Mouse (Mus musculus): ENCODE data around the gene Poglut1. TPM values are rescaled to one million over a fixed set of nuclear protein-coding genes. Genes with fewer than 3 reads are reported as not detected.

Gene Poglut1
- polyA plus RNA-seq (2015; fragmentation: Nextera tagmentation; extraction: Ambion mirVana) = 53.2 and 54.3 TPM in 2 replicates

GRCm38 (mm10) chr16:38549479-38550396, at the start of gene Poglut1:
Poglut1 (minus strand) TSS chr16:38550258.
- Histone ChIP-seq H3K4me2 (peak within 1 kb of the TSS; percentile 73), H3K27ac (replicated peaks) (peak within 1 kb of the TSS; percentile 89), H3K4me3 (replicated peaks) (peak within 1 kb of the TSS; percentile 97), H3K9me3 (replicated peaks) (no peaks in the 10 kb centered on the region), H3K36me3 (peaks cover 9% of the 10 kb centered on the region), H3K9ac (replicated peaks) (peak within 1 kb of the TSS; percentile 96), H3K4me1 (peaks cover 19% of the 10 kb centered on the region), H3K27me3 (replicated peaks) (peaks cover 16% of the 10 kb centered on the region)
- ATAC-seq (ENCODE audit: low FRiP score) = peak; percentile 97
- 2% methylated on average over 51 of the region's 54 CpGs for WGBS

GRCm38 (mm10) chr16:38598986-38599680, 49.1 kb upstream of the Poglut1 start:
- 0 out of 2 replicates have a peak, but pooled peaks cover 4% of the 10 kb centered on the region for H3K36me3 ChIP-seq
- H3K9me3 ChIP-seq (replicated peaks) = no peaks in the 10 kb centered on the region
- no peaks in the 10 kb centered on the region for H3K4me1 ChIP-seq
- no peak overlapping the region for H3K4me2 ChIP-seq
- H3K27ac ChIP-seq (replicated peaks) = no peak overlapping the region
- H3K9ac ChIP-seq (replicated peaks) = no peak overlapping the region
- WGBS = 66% methylated on average over 11 of the region's 11 CpGs
- no peak for ATAC-seq (ENCODE audit: low FRiP score)
- no peaks in the 10 kb centered on the region for H3K27me3 ChIP-seq (replicated peaks)
- H3K4me3 ChIP-seq (replicated peaks) = no peak overlapping the region

GRCm38 (mm10) chr16:38596651-38597050, 46.6 kb upstream of the Poglut1 start:
- H3K27ac ChIP-seq (replicated peaks) = no peak overlapping the region
- H3K9ac ChIP-seq (replicated peaks) = no peak overlapping the region
- WGBS = 89% methylated on average over 2 of the region's 2 CpGs
- H3K36me3 ChIP-seq = peaks cover 15% of the 10 kb centered on the region
- H3K27me3 ChIP-seq (replicated peaks) = no peaks in the 10 kb centered on the region
- no peak overlapping the region for H3K4me3 ChIP-seq (replicated peaks)
- ATAC-seq (ENCODE audit: low FRiP score) = no peak
- no peak overlapping the region for H3K4me2 ChIP-seq
- H3K9me3 ChIP-seq (replicated peaks) = no peaks in the 10 kb centered on the region
- H3K4me1 ChIP-seq = no peaks in the 10 kb centered on the region

- ATAC-seq (ENCODE audit: low FRiP score) = no peak
- Histone ChIP-seq H3K9me3 (replicated peaks) (no peaks in the 10 kb centered on the region), H3K4me1 (no peaks in the 10 kb centered on the region), H3K9ac (replicated peaks) (no peak overlapping the region), H3K27me3 (replicated peaks) (no peaks in the 10 kb centered on the region), H3K27ac (replicated peaks) (no peak overlapping the region), H3K36me3 (peaks cover 20% of the 10 kb centered on the region), H3K4me3 (replicated peaks) (no peak overlapping the region), H3K4me2 (no peak overlapping the region)
- WGBS = 96% methylated on average over 2 of the region's 2 CpGs
Observed at GRCm38 (mm10) chr16:38596099-38596498, 46.0 kb upstream of the Poglut1 start.

- H3K27me3 ChIP-seq (replicated peaks) = no peaks in the 10 kb centered on the region
- ATAC-seq (ENCODE audit: low FRiP score) = no peak
- H3K9ac ChIP-seq (replicated peaks) = no peak overlapping the region
- no peak overlapping the region for H3K27ac ChIP-seq (replicated peaks)
- H3K4me3 ChIP-seq (replicated peaks) = no peak overlapping the region
- no peaks in the 10 kb centered on the region for H3K9me3 ChIP-seq (replicated peaks)
- 95% methylated on average over 1 of the region's 1 CpGs for WGBS
- no peaks in the 10 kb centered on the region for H3K4me1 ChIP-seq
- no peak overlapping the region for H3K4me2 ChIP-seq
- H3K36me3 ChIP-seq = peaks cover 26% of the 10 kb centered on the region
Observed at GRCm38 (mm10) chr16:38594435-38594834, 44.4 kb upstream of the Poglut1 start.

GRCm38 (mm10) chr16:38592946-38593345, 42.9 kb upstream of the Poglut1 start:
- no peaks in the 10 kb centered on the region for H3K27me3 ChIP-seq (replicated peaks)
- no peaks in the 10 kb centered on the region for H3K9me3 ChIP-seq (replicated peaks)
- no peak for ATAC-seq (ENCODE audit: low FRiP score)
- H3K4me1 ChIP-seq = no peaks in the 10 kb centered on the region
- 98% methylated on average over 4 of the region's 4 CpGs for WGBS
- no peak overlapping the region for H3K9ac ChIP-seq (replicated peaks)
- no peak overlapping the region for H3K4me3 ChIP-seq (replicated peaks)
- peaks cover 36% of the 10 kb centered on the region for H3K36me3 ChIP-seq
- no peak overlapping the region for H3K27ac ChIP-seq (replicated peaks)
- no peak overlapping the region for H3K4me2 ChIP-seq

GRCm38 (mm10) chr16:38592026-38592678, 42.1 kb upstream of the Poglut1 start:
- H3K4me3 ChIP-seq (replicated peaks) = no peak overlapping the region
- WGBS = 84% methylated on average over 12 of the region's 12 CpGs
- H3K27me3 ChIP-seq (replicated peaks) = no peaks in the 10 kb centered on the region
- no peak for ATAC-seq (ENCODE audit: low FRiP score)
- H3K36me3 ChIP-seq = peaks cover 43% of the 10 kb centered on the region
- no peaks in the 10 kb centered on the region for H3K4me1 ChIP-seq
- H3K9me3 ChIP-seq (replicated peaks) = no peaks in the 10 kb centered on the region
- H3K27ac ChIP-seq (replicated peaks) = no peak overlapping the region
- H3K4me2 ChIP-seq = no peak overlapping the region
- H3K9ac ChIP-seq (replicated peaks) = no peak overlapping the region

GRCm38 (mm10) chr16:38591506-38591905, 41.4 kb upstream of the Poglut1 start:
- ATAC-seq (ENCODE audit: low FRiP score) = no peak
- Histone ChIP-seq H3K27me3 (replicated peaks) (no peaks in the 10 kb centered on the region), H3K36me3 (peaks cover 49% of the 10 kb centered on the region), H3K4me1 (no peaks in the 10 kb centered on the region), H3K9me3 (replicated peaks) (no peaks in the 10 kb centered on the region), H3K4me3 (replicated peaks) (no peak overlapping the region), H3K4me2 (no peak overlapping the region), H3K27ac (replicated peaks) (no peak overlapping the region), H3K9ac (replicated peaks) (no peak overlapping the region)
- WGBS = 82% methylated on average over 3 of the region's 3 CpGs

- Histone ChIP-seq H3K27ac (replicated peaks) (no peak overlapping the region), H3K4me3 (replicated peaks) (no peak overlapping the region), H3K4me2 (no peak overlapping the region), H3K36me3 (peaks cover 76% of the 10 kb centered on the region), H3K9ac (replicated peaks) (no peak overlapping the region), H3K4me1 (no peaks in the 10 kb centered on the region), H3K27me3 (replicated peaks) (no peaks in the 10 kb centered on the region), H3K9me3 (replicated peaks) (no peaks in the 10 kb centered on the region)
- no peak for ATAC-seq (ENCODE audit: low FRiP score)
- WGBS = 60% methylated on average over 4 of the region's 4 CpGs
Observed at GRCm38 (mm10) chr16:38587572-38587971, 37.5 kb upstream of the Poglut1 start.

- no peaks in the 10 kb centered on the region for H3K4me1 ChIP-seq
- H3K27ac ChIP-seq (replicated peaks) = no peak overlapping the region
- no peak for ATAC-seq (ENCODE audit: low FRiP score)
- no peak overlapping the region for H3K4me2 ChIP-seq
- H3K36me3 ChIP-seq = peaks cover 75% of the 10 kb centered on the region
- no peaks in the 10 kb centered on the region for H3K27me3 ChIP-seq (replicated peaks)
- H3K4me3 ChIP-seq (replicated peaks) = no peak overlapping the region
- no peaks in the 10 kb centered on the region for H3K9me3 ChIP-seq (replicated peaks)
- H3K9ac ChIP-seq (replicated peaks) = no peak overlapping the region
- WGBS = 94% methylated on average over 5 of the region's 5 CpGs
Observed at GRCm38 (mm10) chr16:38587163-38587562, 37.1 kb upstream of the Poglut1 start.

GRCm38 (mm10) chr16:38585186-38585585, 35.1 kb upstream of the Poglut1 start:
- no peak for ATAC-seq (ENCODE audit: low FRiP score)
- 91% methylated on average over 5 of the region's 5 CpGs for WGBS
- no peak overlapping the region for H3K27ac ChIP-seq (replicated peaks)
- H3K4me1 ChIP-seq = no peaks in the 10 kb centered on the region
- no peaks in the 10 kb centered on the region for H3K27me3 ChIP-seq (replicated peaks)
- H3K36me3 ChIP-seq = peaks cover 69% of the 10 kb centered on the region
- no peak overlapping the region for H3K9ac ChIP-seq (replicated peaks)
- H3K4me3 ChIP-seq (replicated peaks) = no peak overlapping the region
- H3K4me2 ChIP-seq = no peak overlapping the region
- H3K9me3 ChIP-seq (replicated peaks) = no peaks in the 10 kb centered on the region

Measured in neural tube, embryonic 15.5 days (tissue).